Mouse (Mus musculus) cerebellum, adult 9-10 months (tissue): Measurements from ENCODE around the gene Zc3h12d.

ENCODE experiments used
- DNase-seq: peaks from one replicate; pipeline ENCODE4 v3.0.0; 2022

Gene Zc3h12d

GRCm38 (mm10) chr10:7839551-7840352 lies 7.5 kb downstream of the Zc3h12d start:
- peak; percentile 53 for DNase-seq

DNA sequence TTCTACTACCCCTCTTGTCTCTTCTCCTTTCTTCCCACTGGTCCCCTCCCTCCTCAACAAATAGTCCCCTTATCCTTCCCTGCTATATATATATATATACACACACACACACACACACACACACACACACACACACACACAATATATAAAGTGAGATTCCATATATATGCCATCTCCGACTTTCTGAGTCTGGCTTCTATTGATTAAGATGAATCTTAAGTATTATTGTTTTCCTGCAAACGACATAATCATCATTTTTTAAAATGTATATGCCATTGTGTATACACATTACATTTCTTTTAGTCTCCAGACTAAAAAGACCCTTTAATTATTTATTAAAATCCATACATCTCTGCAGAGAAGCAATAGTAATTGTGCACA lies 8.1 kb downstream of the Zc3h12d start:
- no peak for DNase-seq

DNA sequence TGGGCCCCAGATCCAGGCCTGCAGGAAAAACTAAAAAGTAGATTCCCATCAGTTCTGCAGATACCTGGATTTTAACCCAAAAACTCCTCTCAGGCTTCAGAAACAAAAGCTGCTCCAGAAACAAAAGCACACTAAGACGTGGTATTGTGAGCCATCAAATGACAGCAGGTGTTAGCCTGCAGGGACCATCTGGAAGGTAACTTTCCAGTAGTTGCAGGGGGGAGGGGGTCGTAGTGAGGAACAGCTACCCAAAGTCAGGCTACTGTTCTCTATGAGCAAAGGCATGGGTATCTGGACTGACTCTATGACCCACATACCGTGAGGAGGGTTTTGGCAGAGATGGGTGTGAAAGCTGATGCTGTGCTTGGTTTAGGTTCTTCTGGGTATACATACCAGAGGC lies 8.5 kb downstream of the Zc3h12d start:
- DNase-seq, result no peak

DNA sequence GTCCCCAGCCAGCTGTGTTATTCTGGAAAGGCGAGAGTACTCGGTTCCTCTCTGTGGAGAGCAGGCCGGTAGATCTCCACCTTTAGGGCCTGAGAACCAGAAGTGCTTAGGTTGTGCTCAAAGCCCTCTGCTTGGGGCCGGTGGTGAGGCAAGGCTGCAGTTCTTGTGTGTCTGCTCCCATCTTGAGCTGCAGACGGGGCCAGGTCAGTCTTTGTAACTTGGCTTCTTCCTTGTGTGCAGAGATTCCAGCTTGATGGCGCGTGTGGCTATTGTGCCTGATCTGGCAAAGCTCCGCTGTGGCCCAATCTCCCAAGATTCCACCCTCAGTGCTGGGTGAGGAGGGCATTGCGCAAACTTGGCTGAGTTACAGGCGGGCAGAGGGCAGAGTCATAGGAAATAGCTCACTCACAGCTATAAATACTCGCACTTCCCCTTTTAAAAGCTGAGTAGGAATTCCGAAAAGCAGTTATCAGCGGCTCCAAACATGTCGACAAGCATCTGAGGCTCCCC lies 9.4 kb downstream of the Zc3h12d start:
- DNase-seq, result no peak

DNA sequence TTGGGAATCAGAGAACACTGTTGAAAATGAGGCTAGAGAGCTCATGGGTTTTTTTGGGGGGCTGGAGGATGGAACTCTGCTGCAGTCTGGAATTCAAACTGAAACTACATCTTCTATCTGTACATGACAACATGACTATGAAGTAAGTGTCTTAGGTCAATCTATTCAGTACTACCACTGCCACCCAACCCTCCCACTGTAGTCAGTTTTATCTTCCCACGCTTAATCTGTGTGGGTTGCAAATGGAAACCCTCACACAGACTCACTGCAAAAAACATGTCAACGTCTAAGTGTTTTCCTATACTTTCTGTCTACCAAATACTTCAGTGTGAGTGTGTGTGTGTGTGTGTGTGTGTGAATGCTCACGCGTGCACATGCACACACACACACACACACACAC lies 10.9 kb downstream of the Zc3h12d start:
- no peak for DNase-seq

GRCm38 (mm10) chr10:7844161-7844560 lies 11.9 kb downstream of the Zc3h12d start:
- DNase-seq, result no peak

- no peak for DNase-seq
Measured at GRCm38 (mm10) chr10:7845136-7845535, 12.9 kb downstream of the Zc3h12d start.

DNA sequence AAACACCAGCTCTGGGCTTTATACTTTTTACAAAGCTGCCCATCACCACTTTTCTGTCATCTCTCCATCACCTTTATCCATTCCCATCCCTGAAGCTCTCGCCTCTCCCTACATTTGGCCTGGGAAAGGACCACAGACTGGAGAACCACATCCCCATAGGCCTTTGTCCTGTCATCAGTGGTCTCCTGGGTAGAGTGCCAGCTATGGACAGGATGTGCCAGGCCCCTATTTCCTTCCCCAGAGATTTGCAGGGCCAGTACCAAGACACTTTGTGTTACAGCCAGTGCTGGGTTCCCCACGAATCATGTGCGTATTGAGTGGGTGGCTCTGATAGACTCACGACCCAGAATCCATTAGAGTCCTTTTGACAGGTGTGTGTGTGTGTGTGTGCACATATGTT lies 13.7 kb downstream of the Zc3h12d start:
- DNase-seq, result no peak

DNA sequence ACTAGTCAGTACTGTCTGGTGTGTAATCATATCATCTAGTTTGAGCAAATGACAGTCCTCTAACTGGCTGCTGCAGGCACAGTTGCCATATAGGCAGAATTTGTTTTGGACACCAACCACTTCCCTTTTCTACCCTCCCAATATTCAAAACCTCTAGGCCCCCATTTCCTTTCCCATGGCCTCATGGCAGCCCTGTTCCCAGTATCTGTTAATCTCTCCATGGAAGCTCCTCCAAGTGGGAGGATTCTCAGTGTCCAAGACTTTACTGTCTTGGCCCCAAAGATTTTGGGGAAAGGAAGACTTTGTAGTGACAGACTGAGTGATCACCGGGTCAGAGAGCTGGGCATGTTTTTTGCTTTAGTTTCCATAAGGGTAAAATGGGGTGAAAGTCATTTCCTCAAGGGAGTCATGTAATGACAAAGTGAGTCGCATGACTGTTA lies 14.9 kb downstream of the Zc3h12d start:
- no peak for DNase-seq

GRCm38 (mm10) chr10:7851891-7852290 lies 19.6 kb downstream of the Zc3h12d start:
- no peak for DNase-seq

DNA sequence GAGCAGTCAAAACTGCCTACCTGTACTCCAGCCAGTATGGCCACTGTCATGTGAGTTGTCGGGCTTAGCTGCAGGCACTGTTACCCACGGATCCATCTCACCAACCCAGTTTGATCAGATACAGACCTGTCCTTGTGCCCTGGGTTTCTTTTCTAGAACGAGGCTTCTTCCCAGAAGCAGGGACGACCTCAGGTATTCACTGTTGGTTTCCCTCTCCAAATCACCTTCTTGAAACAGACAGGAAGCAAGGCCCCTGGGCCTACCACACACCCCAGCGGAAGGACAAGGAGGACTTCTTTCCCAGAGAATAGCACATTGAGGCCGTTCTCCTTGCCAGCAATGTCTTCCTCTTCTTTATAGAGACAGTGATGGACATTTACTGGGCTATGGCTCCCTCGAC lies 28.2 kb downstream of the Zc3h12d start:
- no peak for DNase-seq

DNA sequence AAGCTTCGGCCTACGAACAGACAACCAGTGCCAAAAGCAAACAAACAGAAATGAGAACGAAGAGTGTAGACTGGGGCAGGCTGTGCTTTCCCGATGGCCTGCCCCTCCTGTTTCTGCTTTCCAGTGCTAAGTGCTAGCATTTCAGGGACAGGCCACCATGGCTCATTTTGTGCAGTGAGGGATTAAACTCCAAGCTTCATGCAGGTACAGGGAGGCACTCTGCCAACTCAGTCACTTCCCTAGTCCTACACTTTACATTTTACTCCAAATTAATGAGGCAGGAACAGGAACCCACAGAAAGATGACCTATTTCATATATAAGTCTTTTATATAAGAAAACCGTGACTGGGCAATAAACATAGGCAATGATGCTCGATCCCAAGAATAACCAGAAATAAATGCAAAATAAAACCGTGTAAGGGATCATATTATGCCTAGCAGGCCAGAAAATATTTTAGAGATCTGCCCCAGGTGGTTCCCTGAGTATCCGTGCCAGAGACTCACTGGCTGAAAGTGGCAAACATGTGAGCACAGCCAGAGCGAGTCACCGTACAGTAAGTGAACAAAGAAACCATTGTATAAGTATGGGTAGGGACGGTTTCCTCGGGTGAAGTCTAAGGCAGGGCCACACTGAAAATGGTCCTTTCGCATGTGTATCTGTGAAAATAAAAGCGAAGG lies 29.1 kb downstream of the Zc3h12d start:
- DNase-seq, result no peak

- no peak for DNase-seq
Measured at GRCm38 (mm10) chr10:7861937-7862657, 29.8 kb downstream of the Zc3h12d start.

- DNase-seq, result no peak
Measured at GRCm38 (mm10) chr10:7863411-7863810, 31.1 kb downstream of the Zc3h12d start.

GRCm38 (mm10) chr10:7864184-7864583 lies 31.9 kb downstream of the Zc3h12d start:
- DNase-seq, result no peak

- DNase-seq, result no peak
Measured at GRCm38 (mm10) chr10:7864806-7865205, 32.5 kb downstream of the Zc3h12d start.

DNA sequence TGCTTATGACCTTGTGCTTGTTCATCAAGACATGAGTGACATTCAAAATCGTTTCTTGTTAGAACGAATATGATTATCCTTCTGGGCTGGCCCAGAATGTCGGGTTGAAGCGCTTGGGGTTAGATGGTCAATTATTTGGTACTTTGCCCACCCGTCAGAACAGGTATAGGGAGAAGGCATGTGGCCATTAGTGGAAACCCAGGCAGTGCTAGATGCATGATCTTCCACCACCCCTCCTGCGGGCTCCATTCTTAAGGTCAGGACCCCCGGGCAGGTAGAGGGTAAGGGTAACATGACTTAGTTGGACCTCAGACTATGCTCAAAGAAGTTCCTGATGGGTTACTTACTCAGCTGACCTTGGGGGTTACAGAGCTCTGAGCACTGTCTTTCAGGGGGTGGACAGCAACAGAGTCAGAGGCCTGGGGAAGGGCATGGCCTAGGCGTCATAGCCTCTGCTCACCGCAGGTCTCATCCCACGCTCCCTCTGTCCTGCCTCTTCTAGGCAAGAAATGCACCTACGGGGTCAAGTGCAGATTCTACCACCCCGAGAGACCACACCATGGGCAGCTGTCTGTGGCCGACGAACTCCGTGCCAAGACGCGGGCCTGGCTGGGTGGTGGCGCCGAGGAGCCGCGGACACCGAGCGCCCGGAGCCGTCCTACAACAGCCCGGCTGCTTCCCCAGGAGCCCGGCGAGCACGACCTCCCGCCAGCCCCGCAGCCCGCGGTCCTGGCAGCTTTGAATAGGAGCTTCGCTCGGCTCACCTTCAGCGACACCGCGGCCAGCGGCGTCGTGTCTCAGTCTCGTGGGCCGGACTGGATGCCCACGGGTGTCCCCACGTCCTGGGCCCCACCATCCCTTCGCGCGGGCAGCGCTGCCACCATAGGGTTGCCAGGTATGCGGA lies 34.7 kb downstream of the Zc3h12d start:
- no peak for DNase-seq

DNA sequence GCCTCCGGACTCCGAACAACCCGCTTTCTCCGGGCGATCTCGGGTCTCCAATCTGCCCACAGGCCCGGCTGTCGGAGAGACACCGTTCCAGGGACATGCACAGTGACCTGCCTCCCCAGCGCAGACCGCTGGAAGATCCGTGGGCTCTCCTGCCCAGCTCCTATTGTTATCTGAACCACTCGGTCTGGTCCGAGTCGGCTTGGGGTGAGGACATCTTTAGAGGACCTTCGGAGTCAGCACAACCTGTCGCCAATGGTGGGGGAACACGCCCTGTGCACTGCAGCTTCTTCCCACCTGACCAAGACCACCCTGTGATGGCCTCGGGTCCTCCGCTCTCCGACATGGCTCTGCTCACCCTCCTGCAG lies 35.4 kb downstream of the Zc3h12d start:
- DNase-seq, result no peak

- DNase-seq, result no peak
Measured at GRCm38 (mm10) chr10:7869746-7870145, 37.5 kb downstream of the Zc3h12d start.

- no peak for DNase-seq
Measured at GRCm38 (mm10) chr10:7870571-7871315, 38.5 kb downstream of the Zc3h12d start.

DNA sequence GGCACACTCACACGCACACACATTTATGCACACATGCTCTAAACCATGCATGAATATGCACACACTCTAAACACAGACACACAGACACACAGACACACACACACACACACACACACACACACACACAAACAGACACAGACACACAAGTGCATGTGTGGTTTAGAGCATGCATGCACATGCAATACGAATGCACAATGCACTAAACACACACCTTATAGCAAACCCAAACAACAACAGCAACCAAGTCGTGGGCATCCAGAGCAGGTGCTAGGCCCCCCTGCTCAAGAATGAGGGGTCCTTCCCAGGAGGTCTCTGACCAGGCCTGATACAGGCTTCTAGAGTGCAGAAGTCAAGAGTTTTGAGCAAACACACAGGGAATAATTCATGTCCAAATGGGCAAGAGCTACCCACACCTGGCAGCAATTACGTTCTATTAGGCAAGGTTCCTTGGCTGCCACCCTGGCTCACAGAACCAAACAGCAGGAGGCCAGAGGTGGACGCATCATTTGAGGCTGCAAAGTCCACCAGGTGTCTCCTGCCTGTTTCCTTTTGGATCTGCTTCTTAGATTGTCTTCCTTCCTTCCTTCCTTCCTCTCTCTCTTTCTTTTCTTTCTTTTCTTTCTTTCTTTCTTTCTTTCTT lies 39.2 kb downstream of the Zc3h12d start:
- no peak for DNase-seq
